Mouse (Mus musculus): ENCODE data around the gene Egr4. TPM values are rescaled to one million over a fixed set of nuclear protein-coding genes. Genes with fewer than 3 reads are reported as not detected.

Gene Egr4
- polyA plus RNA-seq, 1 experiment, result not detected

- no peaks in the 10 kb centered on the region for H3K4me1 ChIP-seq (ENCODE audit: control insufficient read depth, insufficient read depth, insufficient read length, low read length)
- no peak overlapping the region for H3K4me3 ChIP-seq (ENCODE audit: insufficient read depth, low read depth, low read length)
- H3K27ac ChIP-seq (replicated peaks; ENCODE audit: low read depth, low read length), result no peak overlapping the region
These were observed 8.5 kb downstream of the Egr4 start for GRCm38 (mm10) chr6:85504908-85505307.

GRCm38 (mm10) chr6:85502911-85503250 lies 10.5 kb downstream of the Egr4 start, which contains the start of gene Fbxo41:
Fbxo41 (minus strand) TSS chr6:85502994.
- Histone ChIP-seq H3K27ac (replicated peaks; ENCODE audit: low read depth, low read length) (no peak within 1 kb of the TSS), H3K4me3 (ENCODE audit: insufficient read depth, low read depth, low read length) (peak within 1 kb of the TSS; percentile 33), H3K4me1 (ENCODE audit: control insufficient read depth, insufficient read depth, insufficient read length, low read length) (no peaks in the 10 kb centered on the region)

DNA sequence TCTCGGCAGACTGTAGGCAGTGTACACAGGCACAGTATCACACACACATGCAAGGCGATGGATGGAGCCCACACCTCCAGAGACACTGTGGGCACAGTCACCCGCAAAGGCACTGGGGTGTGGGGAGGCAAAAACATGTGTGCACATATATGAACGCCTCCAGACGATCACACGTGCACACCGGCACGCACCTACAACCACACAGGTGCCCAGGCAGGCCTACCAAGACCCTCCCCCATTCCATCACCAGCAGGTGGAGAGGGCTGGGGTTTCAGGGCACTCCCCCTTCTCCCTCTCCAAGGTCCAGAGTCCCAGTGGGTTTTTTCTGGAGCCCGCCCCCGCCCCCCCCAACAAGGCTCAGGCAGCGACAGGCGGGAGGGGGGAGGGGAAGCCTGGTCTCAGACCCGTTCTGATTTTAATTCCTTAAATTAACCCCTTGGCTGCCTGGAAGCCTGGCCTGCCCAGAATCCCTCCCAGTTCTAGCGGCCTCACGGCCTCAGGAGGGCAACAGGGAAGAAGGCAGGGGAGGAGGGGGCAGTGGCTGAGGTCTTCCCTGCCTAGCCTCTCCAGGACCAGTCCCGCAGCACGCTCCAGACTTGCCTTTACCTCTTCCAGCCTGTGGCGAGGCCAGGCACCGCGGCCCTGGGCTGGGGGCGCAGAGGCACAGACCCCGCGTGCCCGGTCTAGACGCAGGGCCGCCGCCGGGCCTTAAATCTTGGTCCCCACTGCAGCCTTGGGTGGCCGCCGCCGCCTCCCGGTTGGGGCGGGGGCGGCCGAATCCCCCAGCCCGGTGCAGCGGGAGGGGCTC lies 11.1 kb downstream of the Egr4 start:
- Histone ChIP-seq H3K27ac (replicated peaks; ENCODE audit: low read depth, low read length) (no peak overlapping the region), H3K4me1 (ENCODE audit: control insufficient read depth, insufficient read depth, insufficient read length, low read length) (no peaks in the 10 kb centered on the region), H3K4me3 (ENCODE audit: insufficient read depth, low read depth, low read length) (peak overlapping the region; percentile 33)

- H3K27ac ChIP-seq (replicated peaks; ENCODE audit: low read depth, low read length), result no peak overlapping the region
- H3K4me1 ChIP-seq (ENCODE audit: control insufficient read depth, insufficient read depth, insufficient read length, low read length), result no peaks in the 10 kb centered on the region
- no peak overlapping the region for H3K4me3 ChIP-seq (ENCODE audit: insufficient read depth, low read depth, low read length)
These were observed 11.8 kb downstream of the Egr4 start for GRCm38 (mm10) chr6:85501571-85502102.

DNA sequence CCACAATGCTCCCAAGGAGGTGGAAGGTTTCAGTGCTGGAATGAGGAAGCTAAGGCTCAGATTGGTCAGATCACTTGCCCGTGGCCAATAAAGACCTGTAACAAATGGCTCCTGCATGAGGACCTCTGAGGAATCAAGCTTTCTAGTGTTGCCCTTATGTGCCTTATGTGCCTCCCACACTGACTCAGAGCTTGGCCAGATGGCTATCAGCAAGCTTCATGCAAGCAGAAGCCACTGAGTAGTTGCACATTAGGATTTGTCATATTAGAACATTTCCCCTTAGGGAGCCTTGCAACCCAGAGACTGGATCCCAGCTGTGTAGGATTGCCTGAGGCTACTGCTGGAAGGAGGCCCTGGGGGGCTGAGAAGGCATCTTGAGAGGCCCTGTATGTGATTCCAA lies 13.0 kb downstream of the Egr4 start:
- H3K4me3 ChIP-seq (ENCODE audit: insufficient read depth, low read depth, low read length), result no peak overlapping the region
- H3K4me1 ChIP-seq (ENCODE audit: control insufficient read depth, insufficient read depth, insufficient read length, low read length), result no peaks in the 10 kb centered on the region
- H3K27ac ChIP-seq (replicated peaks; ENCODE audit: low read depth, low read length), result no peak overlapping the region

- no peaks in the 10 kb centered on the region for H3K4me1 ChIP-seq (ENCODE audit: control insufficient read depth, insufficient read depth, insufficient read length, low read length)
- H3K27ac ChIP-seq (replicated peaks; ENCODE audit: low read depth, low read length), result no peak overlapping the region
- no peak overlapping the region for H3K4me3 ChIP-seq (ENCODE audit: insufficient read depth, low read depth, low read length)
These were observed 15.2 kb downstream of the Egr4 start for GRCm38 (mm10) chr6:85498147-85498546.

- no peak overlapping the region for H3K4me3 ChIP-seq (ENCODE audit: insufficient read depth, low read depth, low read length)
- no peak overlapping the region for H3K27ac ChIP-seq (replicated peaks; ENCODE audit: low read depth, low read length)
- no peaks in the 10 kb centered on the region for H3K4me1 ChIP-seq (ENCODE audit: control insufficient read depth, insufficient read depth, insufficient read length, low read length)
These were observed 16.4 kb downstream of the Egr4 start for GRCm38 (mm10) chr6:85496976-85497375.

- Histone ChIP-seq H3K27ac (replicated peaks; ENCODE audit: low read depth, low read length) (no peak overlapping the region), H3K4me1 (ENCODE audit: control insufficient read depth, insufficient read depth, insufficient read length, low read length) (no peaks in the 10 kb centered on the region), H3K4me3 (ENCODE audit: insufficient read depth, low read depth, low read length) (no peak overlapping the region)
These were observed 21.8 kb downstream of the Egr4 start for GRCm38 (mm10) chr6:85491606-85492005.

DNA sequence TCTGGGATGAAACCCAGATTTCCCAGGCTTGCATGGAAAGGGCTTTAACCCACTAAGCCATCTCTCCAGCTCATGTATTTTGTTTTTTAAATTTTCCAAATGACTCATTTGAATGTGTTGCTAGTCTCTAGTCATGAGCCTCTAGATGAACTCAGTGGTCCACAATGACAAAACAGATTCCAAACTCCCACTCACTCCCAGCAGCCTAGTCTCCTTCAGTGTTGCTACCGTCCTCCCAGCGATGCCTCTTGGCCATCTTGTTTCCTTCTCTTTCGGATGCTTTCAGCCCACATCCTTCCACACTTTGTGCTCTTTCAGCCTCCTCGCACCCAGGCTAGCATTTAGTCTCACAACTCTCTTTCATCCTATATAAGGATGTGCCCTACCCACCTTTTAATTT lies 23.1 kb downstream of the Egr4 start:
- no peak overlapping the region for H3K4me3 ChIP-seq (ENCODE audit: insufficient read depth, low read depth, low read length)
- no peaks in the 10 kb centered on the region for H3K4me1 ChIP-seq (ENCODE audit: control insufficient read depth, insufficient read depth, insufficient read length, low read length)

DNA sequence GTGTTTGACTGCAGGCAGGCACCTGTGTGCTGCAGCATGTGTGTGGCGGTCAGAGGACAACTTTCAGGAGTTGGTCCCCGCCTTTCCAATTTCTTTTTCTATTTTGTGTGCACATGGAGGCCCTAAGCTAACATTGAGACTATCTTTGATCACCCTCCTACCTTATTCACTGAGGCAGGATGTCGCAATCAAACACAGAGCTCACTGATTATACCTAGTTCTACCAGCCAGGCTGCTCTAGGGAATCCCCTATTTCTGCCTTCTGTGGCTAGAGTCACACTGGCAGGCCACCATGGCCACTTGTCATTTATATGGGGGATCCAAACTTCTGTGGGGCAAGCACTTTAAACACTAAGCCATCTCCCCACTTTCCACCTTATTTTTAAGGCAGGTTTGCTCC lies 23.7 kb downstream of the Egr4 start:
- no peak overlapping the region for H3K27ac ChIP-seq (replicated peaks; ENCODE audit: low read depth, low read length)
- no peaks in the 10 kb centered on the region for H3K4me1 ChIP-seq (ENCODE audit: control insufficient read depth, insufficient read depth, insufficient read length, low read length)
- H3K4me3 ChIP-seq (ENCODE audit: insufficient read depth, low read depth, low read length), result no peak overlapping the region

More for the DNA sequence above, 23.1 kb downstream of the Egr4 start:
- H3K27ac ChIP-seq (replicated peaks; ENCODE audit: low read depth, low read length), result no peak overlapping the region

DNA sequence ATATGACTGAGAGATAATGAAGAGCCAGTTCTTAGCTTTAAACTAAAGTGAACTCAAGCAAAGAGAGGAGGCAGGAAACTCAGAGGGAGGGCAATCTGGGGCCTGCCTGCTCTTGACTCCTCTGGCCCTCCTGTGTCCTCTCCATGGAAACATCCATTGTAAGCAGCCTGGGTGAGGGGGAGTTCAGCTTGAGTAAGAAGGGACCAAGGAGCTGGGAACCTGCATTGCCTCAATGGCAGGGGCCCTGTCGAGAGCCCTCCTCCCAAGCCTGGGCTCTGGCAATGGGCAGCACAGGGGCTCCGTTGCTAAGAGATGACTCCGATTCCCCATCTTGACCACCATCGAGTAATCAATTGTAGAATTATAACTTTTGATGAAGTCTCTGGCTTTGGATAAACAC lies 24.9 kb downstream of the Egr4 start:
- H3K27ac ChIP-seq (replicated peaks; ENCODE audit: low read depth, low read length), result no peak overlapping the region
- H3K4me1 ChIP-seq (ENCODE audit: control insufficient read depth, insufficient read depth, insufficient read length, low read length), result no peaks in the 10 kb centered on the region
- H3K4me3 ChIP-seq (ENCODE audit: insufficient read depth, low read depth, low read length), result no peak overlapping the region

GRCm38 (mm10) chr6:85485738-85486137 lies 27.7 kb downstream of the Egr4 start:
- Histone ChIP-seq H3K4me3 (ENCODE audit: insufficient read depth, low read depth, low read length) (no peak overlapping the region), H3K4me1 (ENCODE audit: control insufficient read depth, insufficient read depth, insufficient read length, low read length) (no peaks in the 10 kb centered on the region), H3K27ac (replicated peaks; ENCODE audit: low read depth, low read length) (no peak overlapping the region)

DNA sequence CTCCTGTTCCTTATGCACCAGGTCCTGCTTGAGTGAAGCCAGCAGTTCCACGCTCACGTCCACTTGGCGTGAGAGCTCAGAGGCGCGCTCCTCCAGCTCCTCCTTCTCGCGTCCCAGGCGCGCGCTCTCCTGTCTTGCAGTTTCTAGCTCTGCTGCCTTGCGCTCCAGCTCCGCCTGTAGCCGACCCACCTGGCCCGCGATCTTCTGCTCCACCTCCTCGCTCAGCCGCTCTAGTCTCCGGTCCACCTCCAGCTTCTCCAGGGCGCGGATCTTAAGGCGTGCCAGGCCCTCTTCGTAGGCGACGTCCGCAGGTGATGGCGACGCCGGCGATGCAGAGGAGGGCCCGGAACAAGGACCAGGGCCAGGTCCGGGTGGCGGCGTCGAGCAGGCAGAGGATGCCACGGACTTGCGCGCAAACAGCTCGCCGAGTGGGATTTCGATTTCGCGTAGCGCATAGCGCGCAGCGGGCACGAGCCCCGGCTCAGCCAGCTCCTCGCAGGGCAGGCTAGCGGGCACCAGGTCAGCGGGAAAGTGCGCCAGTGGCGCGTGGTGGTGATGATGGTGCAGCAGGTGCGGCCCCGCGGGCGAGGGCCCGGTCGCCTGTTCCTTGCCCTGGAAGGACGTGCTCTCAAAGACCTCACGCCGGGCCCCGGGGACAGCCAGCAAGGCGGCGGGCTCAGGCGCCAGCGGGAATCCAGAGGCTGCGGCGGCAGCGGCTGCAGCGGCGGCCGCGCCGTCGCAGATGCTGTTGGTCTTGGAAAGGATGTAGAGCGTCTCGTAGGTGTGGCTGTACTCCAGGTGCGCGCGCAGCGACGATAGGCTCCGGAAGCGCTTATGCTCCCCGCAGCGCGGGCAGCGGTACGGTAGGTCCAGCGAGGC lies 29.3 kb downstream of the Egr4 start:
- H3K27ac ChIP-seq (replicated peaks; ENCODE audit: low read depth, low read length), result no peak overlapping the region
- no peaks in the 10 kb centered on the region for H3K4me1 ChIP-seq (ENCODE audit: control insufficient read depth, insufficient read depth, insufficient read length, low read length)
- no peak overlapping the region for H3K4me3 ChIP-seq (ENCODE audit: insufficient read depth, low read depth, low read length)

- no peak overlapping the region for H3K27ac ChIP-seq (replicated peaks; ENCODE audit: low read depth, low read length)
- H3K4me3 ChIP-seq (ENCODE audit: insufficient read depth, low read depth, low read length), result no peak overlapping the region
These were observed 32.7 kb downstream of the Egr4 start for GRCm38 (mm10) chr6:85480685-85481084.

GRCm38 (mm10) chr6:85479979-85480378 lies 33.4 kb downstream of the Egr4 start:
- Histone ChIP-seq H3K4me3 (ENCODE audit: insufficient read depth, low read depth, low read length) (no peak overlapping the region), H3K27ac (replicated peaks; ENCODE audit: low read depth, low read length) (no peak overlapping the region), H3K4me1 (ENCODE audit: control insufficient read depth, insufficient read depth, insufficient read length, low read length) (no peaks in the 10 kb centered on the region)

More at GRCm38 (mm10) chr6:85480685-85481084, 32.7 kb downstream of the Egr4 start:
- H3K4me1 ChIP-seq (ENCODE audit: control insufficient read depth, insufficient read depth, insufficient read length, low read length), result no peaks in the 10 kb centered on the region

Data from brown adipose tissue, adult 24 weeks (tissue).